Mouse (Mus musculus) embryonic facial prominence, embryonic 13.5 days (tissue): ENCODE measurements at regions not wholly inside any gene's neighbourhood (a gene's known extent, or its start where the extent isn't known, plus 50 kb on each side); places are given as distances from the start of the nearest gene placed in this dataset.
"Not testable (repeated sequence)": the region's sequence is repeated elsewhere in the genome, so short reads cannot be mapped to it uniquely, and the experiment has no call there.

Source experiments
- ATAC-seq: fragments of 200-750 bp; cut with Nextera tagmentation; 2 replicates; pipeline ENCODE4 v1.8.0; 2017; ENCODE audit warnings: low read depth; ENCODE audit not compliant: insufficient number of reproducible peaks, insufficient read depth, low FRiP score, low TSS enrichment
- H3K27ac ChIP-seq: fragments of 300-500 bp; sonication (generic); 2 replicates; pipeline ENCODE4 v1.5.1; 2015; ENCODE audit warnings: moderate library complexity, mild to moderate bottlenecking, inconsistent platforms
- H3K27me3 ChIP-seq: fragments of 300-500 bp; sonication (generic); 2 replicates; pipeline ENCODE4 v1.6.1; 2015; ENCODE audit warnings: mild to moderate bottlenecking, inconsistent platforms
- H3K36me3 ChIP-seq: fragments of 300-500 bp; sonication (generic); 2 replicates; pipeline ENCODE4 v1.6.1; 2015; ENCODE audit warnings: mild to moderate bottlenecking, inconsistent platforms
- H3K4me1 ChIP-seq: fragments of 300-500 bp; sonication (generic); 2 replicates; pipeline ENCODE4 v1.6.1; 2015; ENCODE audit warnings: inconsistent platforms
- H3K4me2 ChIP-seq: fragments of 300-500 bp; sonication (generic); 2 replicates; pipeline ENCODE4 v1.6.1; 2015; ENCODE audit warnings: moderate library complexity, mild to moderate bottlenecking, inconsistent platforms
- H3K4me3 ChIP-seq: fragments of 300-500 bp; sonication (generic); 2 replicates; pipeline ENCODE4 v1.5.1; 2015; ENCODE audit warnings: mild to moderate bottlenecking, inconsistent platforms
- H3K9ac ChIP-seq: fragments of 300-500 bp; sonication (generic); 2 replicates; pipeline ENCODE4 v1.6.1; 2015; ENCODE audit warnings: mild to moderate bottlenecking, inconsistent platforms
- H3K9me3 ChIP-seq: fragments of 300-500 bp; sonication (generic); 2 replicates; pipeline ENCODE4 v1.6.1; 2016; ENCODE audit warnings: inconsistent platforms
- WGBS: fragments of 180-500 bp; shearing (Covaris S2); methylation state at CpG from one replicate; pipeline ENCODE4 v1.1.7; 2015; ENCODE audit warnings: mixed read lengths; 5-methylcytosine and 5-hydroxymethylcytosine counted together

DNA sequence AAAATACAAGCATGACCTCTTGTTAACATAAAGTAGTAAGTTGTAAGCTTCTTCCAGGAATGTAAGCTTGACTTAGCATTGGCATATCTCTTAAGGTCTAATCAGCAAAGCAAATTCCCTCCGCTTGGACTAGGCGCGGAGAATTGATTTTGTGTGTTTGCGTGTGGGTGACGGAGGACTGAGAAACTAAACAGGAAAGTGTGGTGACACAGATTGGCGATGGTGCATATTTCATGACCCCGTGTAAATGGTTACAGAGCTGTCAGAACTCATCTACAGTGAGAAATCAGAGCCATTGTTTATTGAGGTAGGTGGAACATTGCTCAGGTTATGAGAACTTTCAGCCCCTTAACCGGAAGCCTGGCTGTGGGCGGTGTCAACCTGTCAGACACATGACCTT lies 78.8 kb upstream of the Mocs1 start:
- no peak for ATAC-seq
- 0 out of 2 replicates have a peak, but pooled peaks cover 4% of the 10 kb centered on the region for H3K4me1 ChIP-seq
- 63% methylated on average over 9 of the region's 9 CpGs for whole genome bisulfite sequencing

GRCm38 (mm10) chr17:49359212-49359611 lies 69.0 kb upstream of the Mocs1 start:
- Histone ChIP-seq H3K9me3 (no peaks in the 10 kb centered on the region; the same call in 1 of the 2 replicates), H3K4me3 (no peak overlapping the region), H3K27me3 (no peaks in the 10 kb centered on the region), H3K9ac (no peak overlapping the region), H3K36me3 (no peaks in the 10 kb centered on the region), H3K4me1 (no peaks in the 10 kb centered on the region), H3K27ac (no peak overlapping the region), H3K4me2 (no peak overlapping the region)
- ATAC-seq, result no peak

More for the DNA sequence above, 78.8 kb upstream of the Mocs1 start:
- Histone ChIP-seq H3K9me3 (no peaks in the 10 kb centered on the region), H3K27ac (no peak overlapping the region), H3K4me2 (no peak overlapping the region), H3K4me3 (no peak overlapping the region), H3K36me3 (no peaks in the 10 kb centered on the region), H3K9ac (no peak overlapping the region), H3K27me3 (no peaks in the 10 kb centered on the region)

- H3K36me3 ChIP-seq, H3K27ac ChIP-seq, H3K9me3 ChIP-seq, H3K9ac ChIP-seq, H3K27me3 ChIP-seq, H3K4me2 ChIP-seq, H3K4me1 ChIP-seq, H3K4me3 ChIP-seq, ATAC-seq: not testable (repeated sequence)
- 49% methylated on average over 6 of the region's 6 CpGs for WGBS
Measured at GRCm38 (mm10) chr17:49360251-49360650, 67.9 kb upstream of the Mocs1 start.

- Histone ChIP-seq H3K9ac (no peak overlapping the region), H3K4me1 (no peaks in the 10 kb centered on the region), H3K27me3 (no peaks in the 10 kb centered on the region), H3K9me3 (no peaks in the 10 kb centered on the region), H3K4me3 (no peak overlapping the region), H3K27ac (no peak overlapping the region), H3K36me3 (no peaks in the 10 kb centered on the region), H3K4me2 (no peak overlapping the region)
- WGBS, result 77% methylated on average over 4 of the region's 4 CpGs
- no peak for ATAC-seq
Measured at GRCm38 (mm10) chr17:49367791-49368190, 60.4 kb upstream of the Mocs1 start.

GRCm38 (mm10) chr17:49368476-49369269 lies 59.5 kb upstream of the Mocs1 start:
- no peak overlapping the region for H3K4me2 ChIP-seq
- 69% methylated on average over 2 of the region's 2 CpGs for WGBS
- H3K36me3 ChIP-seq, result no peaks in the 10 kb centered on the region
- no peaks in the 10 kb centered on the region for H3K4me1 ChIP-seq
- no peak overlapping the region for H3K9ac ChIP-seq
- no peak overlapping the region for H3K27ac ChIP-seq
- no peak for ATAC-seq
- no peaks in the 10 kb centered on the region for H3K9me3 ChIP-seq
- no peak overlapping the region for H3K4me3 ChIP-seq
- no peaks in the 10 kb centered on the region for H3K27me3 ChIP-seq

GRCm38 (mm10) chr17:49377626-49378025 lies 50.5 kb upstream of the Mocs1 start:
- Histone ChIP-seq H3K9me3 (no peaks in the 10 kb centered on the region), H3K4me2 (no peak overlapping the region), H3K27me3 (no peaks in the 10 kb centered on the region), H3K36me3 (no peaks in the 10 kb centered on the region), H3K27ac (no peak overlapping the region), H3K4me3 (no peak overlapping the region), H3K4me1 (no peaks in the 10 kb centered on the region), H3K9ac (no peak overlapping the region)
- WGBS, result 68% methylated on average over 11 of the region's 11 CpGs
- ATAC-seq, result no peak
